Mouse (Mus musculus): ENCODE measurements around the gene Fam205a1. TPM values are rescaled to one million over a fixed set of nuclear protein-coding genes. Genes with fewer than 3 reads are reported as not detected.

The Fam205a1 gene
- not detected in 4 replicates for total RNA-seq (2023; ENCODE audit: inconsistent age)

GRCm38 (mm10) chr4:42853788-42854187 lies at the start of gene Fam205a1:
Gene Fam205a1 (minus strand): TSS chr4:42853888.

DNA sequence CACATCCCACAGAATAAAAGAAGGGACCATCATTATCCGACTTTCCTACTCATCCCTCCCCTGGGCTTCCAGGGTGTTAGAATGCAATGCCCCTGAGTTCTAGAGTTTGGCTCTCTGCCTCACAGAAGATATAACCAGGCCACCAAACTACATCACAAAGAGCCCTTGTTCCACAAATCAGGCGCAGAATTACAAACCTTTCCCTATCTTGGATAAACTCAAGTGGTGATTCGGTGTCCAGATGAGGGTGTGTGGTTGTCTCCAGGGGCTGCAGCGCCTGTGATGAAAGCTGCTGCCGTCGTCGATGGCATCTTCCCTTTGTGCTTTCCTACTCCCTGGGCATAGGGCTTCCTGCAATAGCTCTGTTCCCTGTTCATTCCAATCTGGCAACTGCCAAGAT lies 20.4 kb upstream of the Fam205a1 start, which contains the start of gene Fam205c:
Gene Fam205c (minus strand): TSS at position 101 of the 400 bp plus-strand sequence.

GRCm38 (mm10) chr4:42856671-42857070 lies 3.0 kb upstream of the Fam205a1 start, which contains the start of gene Gm12394:
Gene Gm12394 (minus strand): TSS chr4:42856771.

Other genes with a start within 250 kb of the Fam205a1 start
- gene Gm10591, start 241.7 kb downstream of the Fam205a1 start, total RNA-seq (2023; ENCODE audit: inconsistent age), result not detected in 4 replicates
- gene Gm2564, start 224.2 kb downstream of the Fam205a1 start, total RNA-seq (2023; ENCODE audit: inconsistent age), result not detected in 4 replicates
- gene Ccl27b, start 198.6 kb downstream of the Fam205a1 start, total RNA-seq (2023; ENCODE audit: inconsistent age), result not detected in 4 replicates
- not detected in 4 replicates for gene Il11ra2, start 192.0 kb downstream of the Fam205a1 start, total RNA-seq (2023; ENCODE audit: inconsistent age)
- gene 4930578G10Rik, start 118.3 kb downstream of the Fam205a1 start, total RNA-seq (2023; ENCODE audit: inconsistent age), result not detected in 4 replicates
- not detected in 4 replicates for gene Ccl19, start 97.3 kb downstream of the Fam205a1 start, total RNA-seq (2023; ENCODE audit: inconsistent age)
- not detected in 4 replicates for gene Ccl21a, start 79.9 kb downstream of the Fam205a1 start, total RNA-seq (2023; ENCODE audit: inconsistent age)
- gene Gm12394, start 2.9 kb upstream of the Fam205a1 start, total RNA-seq (2023; ENCODE audit: inconsistent age), result not detected in 4 replicates
- not detected in 4 replicates for gene Fam205c, start 20.3 kb upstream of the Fam205a1 start, total RNA-seq (2023; ENCODE audit: inconsistent age)
- not detected in 4 replicates for gene Phf24, start 62.8 kb upstream of the Fam205a1 start, total RNA-seq (2023; ENCODE audit: inconsistent age)
- 28.3 to 37.5 TPM (median 35.7 TPM) in 4 replicates for gene Dnajb5, start 95.9 kb upstream of the Fam205a1 start, total RNA-seq (2023; ENCODE audit: inconsistent age)
- 0.18 TPM in 1 of 4 replicates, not detected in the others for gene 1700022I11Rik, start 115.7 kb upstream of the Fam205a1 start, total RNA-seq (2023; ENCODE audit: inconsistent age)
- 107 to 113 TPM (median 110 TPM) in 4 replicates for gene Vcp, start 146.6 kb upstream of the Fam205a1 start, total RNA-seq (2023; ENCODE audit: inconsistent age)
- 27.0 to 33.5 TPM (median 32.5 TPM) in 4 replicates for gene Fancg, start 156.6 kb upstream of the Fam205a1 start, total RNA-seq (2023; ENCODE audit: inconsistent age)
- 37.4 to 52.2 TPM (median 41.8 TPM) in 4 replicates for gene Pigo, start 171.9 kb upstream of the Fam205a1 start, total RNA-seq (2023; ENCODE audit: inconsistent age)
- gene Stoml2, start 177.8 kb upstream of the Fam205a1 start, total RNA-seq (2023; ENCODE audit: inconsistent age), result 72.2 to 98.5 TPM (median 78.3 TPM) in 4 replicates
- 19.5 to 28.8 TPM (median 22.1 TPM) in 4 replicates for gene Fam214b, start 192.3 kb upstream of the Fam205a1 start, total RNA-seq (2023; ENCODE audit: inconsistent age)
- gene Unc13b, start 205.1 kb upstream of the Fam205a1 start, total RNA-seq (2023; ENCODE audit: inconsistent age), result 0.60 to 1.3 TPM (median 0.92 TPM) in 4 replicates

Measured in B cell, adult (primary cell).